Mouse (Mus musculus): ENCODE data around the gene Chek2.

Chek2 gene

GRCm38 (mm10) chr5:110898785-110899184 is 59.0 kb downstream of the Chek2 start:
- ATAC-seq (ENCODE audit: low TSS enrichment) = no peak

- no peak for ATAC-seq (ENCODE audit: low TSS enrichment)
Observed at GRCm38 (mm10) chr5:110900331-110900730, 60.6 kb downstream of the Chek2 start.

- ATAC-seq (ENCODE audit: low TSS enrichment) = no peak
Observed at GRCm38 (mm10) chr5:110906708-110907107, 66.9 kb downstream of the Chek2 start.

- ATAC-seq (ENCODE audit: low TSS enrichment) = no peak
Observed at GRCm38 (mm10) chr5:110908879-110909278, 69.1 kb downstream of the Chek2 start.

- no peak for ATAC-seq (ENCODE audit: low TSS enrichment)
Observed at GRCm38 (mm10) chr5:110909955-110910589, 70.3 kb downstream of the Chek2 start.

- ATAC-seq (ENCODE audit: low TSS enrichment) = no peak
Observed at GRCm38 (mm10) chr5:110914859-110915258, 75.1 kb downstream of the Chek2 start.

- no peak for ATAC-seq (ENCODE audit: low TSS enrichment)
Observed at GRCm38 (mm10) chr5:110916241-110916640, 76.5 kb downstream of the Chek2 start.

GRCm38 (mm10) chr5:110919541-110919940 is 79.8 kb downstream of the Chek2 start:
- ATAC-seq (ENCODE audit: low TSS enrichment) = no peak

- peak; percentile 76 for ATAC-seq (ENCODE audit: low TSS enrichment)
Observed at GRCm38 (mm10) chr5:110923336-110923735, 83.6 kb downstream of the Chek2 start.
